ENCODE assay signal across 27 mouse cellular contexts in the genomic region with DNA sequence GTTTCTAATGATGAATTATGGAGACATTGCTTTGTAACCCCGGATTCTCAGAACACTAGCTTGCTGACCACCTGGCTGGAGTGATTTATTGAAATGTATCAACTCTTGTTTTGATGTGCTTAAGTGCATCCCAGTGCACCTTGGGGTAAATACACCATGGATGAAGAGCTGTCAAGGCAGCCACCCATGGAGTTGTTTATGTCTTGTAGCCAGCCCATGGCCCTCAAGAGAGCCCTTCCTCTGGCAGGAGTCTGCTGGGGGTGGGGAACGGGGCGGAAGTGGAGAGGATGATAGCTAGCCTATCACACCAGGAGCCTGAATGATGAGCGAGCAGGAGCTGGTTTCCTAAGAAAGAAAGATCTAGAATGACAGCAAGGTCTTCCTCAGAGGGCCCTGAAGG.
A peak's percentile ranks its signal among the peaks of the same experiment; 100 is the strongest.
DNase-seq lines count a peak whose midpoint lies in the region; ATAC-seq lines count a peak whose summit lies in the region.
"Had no signal": no experiment of that assay in that cellular context is flagged by ENCODE, and none has a peak within 500 bp of the region (broad histone marks: within the 10 kb centered on the region; RNA-seq: fewer than 3 reads in every experiment).

No protein-coding gene starts in this region.

- no peaks in the 10 kb centered on the region for H3K4me1 ChIP-seq in kidney, embryonic 16.5 days (ENCODE audit: insufficient read depth, low read length)
- H3K4me1 ChIP-seq in neural tube, embryonic 12.5 days = no peaks in the 10 kb centered on the region
- peaks cover 5% of the 10 kb centered on the region for H3K4me1 ChIP-seq in neural tube, embryonic 15.5 days
- H3K4me1 ChIP-seq in neural tube, embryonic 13.5 days (replicated peaks) = peaks cover 12% of the 10 kb centered on the region
- H3K4me1 ChIP-seq: embryonic facial prominence, embryonic 12.5 days; embryonic facial prominence, embryonic 15.5 days; heart, embryonic 12.5 days; heart, embryonic 15.5 days; hindbrain, embryonic 10.5 days had no signal

- no peak overlapping the region for H3K9ac ChIP-seq in kidney, embryonic 16.5 days (replicated peaks; ENCODE audit: low read length)
- H3K9ac ChIP-seq in neural tube, embryonic 12.5 days = no peak overlapping the region
- no peak overlapping the region for H3K9ac ChIP-seq in neural tube, embryonic 15.5 days (replicated peaks)
- H3K9ac ChIP-seq in neural tube, embryonic 13.5 days = no peak overlapping the region
- H3K9ac ChIP-seq: embryonic facial prominence, embryonic 12.5 days; embryonic facial prominence, embryonic 15.5 days; forebrain, postnatal 0 days; heart, embryonic 12.5 days; heart, embryonic 15.5 days; hindbrain, embryonic 13.5 days had no signal

- ATAC-seq in kidney, embryonic 16.5 days (ENCODE audit: low FRiP score, low TSS enrichment) = peak; percentile 51; the same call in 1 of the 2 replicates
- ATAC-seq in neural tube, embryonic 12.5 days (ENCODE audit: low FRiP score, low read depth) = 0 out of 2 replicates have a peak, but pooled peaks have one; percentile 31
- ATAC-seq in neural tube, embryonic 15.5 days (ENCODE audit: low FRiP score) = no peak
- ATAC-seq in neural tube, embryonic 13.5 days (ENCODE audit: low read depth) = no peak; the same call in 1 of the 2 replicates
- ATAC-seq: CD4-positive, CD25-positive, alpha-beta regulatory T cell, adult 4 months; forebrain, embryonic 14.5 days; forebrain, postnatal 0 days; hindbrain, embryonic 16.5 days had no signal

- no peak overlapping the region for H3K4me3 ChIP-seq in kidney, embryonic 16.5 days (ENCODE audit: low read length)
- H3K4me3 ChIP-seq in neural tube, embryonic 12.5 days = no peak overlapping the region
- H3K4me3 ChIP-seq in neural tube, embryonic 15.5 days (replicated peaks) = no peak overlapping the region
- H3K4me3 ChIP-seq in neural tube, embryonic 13.5 days = no peak overlapping the region
- H3K4me3 ChIP-seq: embryonic facial prominence, embryonic 12.5 days; embryonic facial prominence, embryonic 15.5 days; gastrocnemius, adult 2 months; heart, embryonic 12.5 days; heart, embryonic 15.5 days; hindbrain, embryonic 10.5 days; hindbrain, embryonic 13.5 days had no signal

- no peaks in the 10 kb centered on the region for H3K36me3 ChIP-seq in kidney, embryonic 16.5 days (ENCODE audit: insufficient read depth, low read length)
- no peaks in the 10 kb centered on the region for H3K36me3 ChIP-seq in neural tube, embryonic 12.5 days
- H3K36me3 ChIP-seq in neural tube, embryonic 15.5 days = no peaks in the 10 kb centered on the region
- no peaks in the 10 kb centered on the region for H3K36me3 ChIP-seq in neural tube, embryonic 13.5 days
- H3K36me3 ChIP-seq: embryonic facial prominence, embryonic 12.5 days; embryonic facial prominence, embryonic 15.5 days; heart, embryonic 12.5 days; heart, embryonic 15.5 days; hindbrain, embryonic 10.5 days; hindbrain, embryonic 13.5 days had no signal

- no peaks in the 10 kb centered on the region for H3K27me3 ChIP-seq in kidney, embryonic 16.5 days (ENCODE audit: insufficient read depth, low read length)
- no peaks in the 10 kb centered on the region for H3K27me3 ChIP-seq in neural tube, embryonic 12.5 days (replicated peaks)
- H3K27me3 ChIP-seq in neural tube, embryonic 15.5 days (replicated peaks) = no peaks in the 10 kb centered on the region
- no peaks in the 10 kb centered on the region for H3K27me3 ChIP-seq in neural tube, embryonic 13.5 days
- H3K27me3 ChIP-seq: embryonic facial prominence, embryonic 12.5 days; embryonic facial prominence, embryonic 15.5 days; heart, embryonic 12.5 days; heart, embryonic 15.5 days; hindbrain, embryonic 13.5 days had no signal

- H3K4me2 ChIP-seq in kidney, embryonic 16.5 days (replicated peaks; ENCODE audit: low read depth, low read length) = no peak overlapping the region
- no peak overlapping the region for H3K4me2 ChIP-seq in neural tube, embryonic 12.5 days (replicated peaks)
- H3K4me2 ChIP-seq in neural tube, embryonic 15.5 days = no peak overlapping the region
- H3K4me2 ChIP-seq in neural tube, embryonic 13.5 days = no peak overlapping the region
- H3K4me2 ChIP-seq: embryonic facial prominence, embryonic 12.5 days; embryonic facial prominence, embryonic 15.5 days; heart, embryonic 12.5 days; heart, embryonic 15.5 days; hindbrain, embryonic 13.5 days had no signal

- no peaks in the 10 kb centered on the region for H3K9me3 ChIP-seq in kidney, embryonic 16.5 days (ENCODE audit: low read length)
- H3K9me3 ChIP-seq in neural tube, embryonic 12.5 days = no peaks in the 10 kb centered on the region
- no peaks in the 10 kb centered on the region for H3K9me3 ChIP-seq in neural tube, embryonic 15.5 days (replicated peaks)
- no peaks in the 10 kb centered on the region for H3K9me3 ChIP-seq in neural tube, embryonic 13.5 days
- H3K9me3 ChIP-seq: embryonic facial prominence, embryonic 12.5 days; embryonic facial prominence, embryonic 15.5 days; heart, embryonic 12.5 days; heart, embryonic 15.5 days; hindbrain, embryonic 10.5 days; hindbrain, embryonic 13.5 days had no signal

- H3K27ac ChIP-seq in kidney, embryonic 16.5 days (ENCODE audit: low read length) = no peak overlapping the region
- H3K27ac ChIP-seq in neural tube, embryonic 12.5 days = no peak overlapping the region
- H3K27ac ChIP-seq in neural tube, embryonic 15.5 days (replicated peaks) = no peak overlapping the region
- peak overlapping the region; percentile 29; the same call in 1 of the 2 replicates for H3K27ac ChIP-seq in neural tube, embryonic 13.5 days (replicated peaks)
- H3K27ac ChIP-seq: embryonic facial prominence, embryonic 12.5 days; embryonic facial prominence, embryonic 15.5 days; gastrocnemius, adult 2 months; heart, embryonic 15.5 days; hindbrain, embryonic 10.5 days; hindbrain, embryonic 13.5 days had no signal

- WGBS in kidney, embryonic 16.5 days = 38% methylated on average over 4 of the region's 4 CpGs
- 44% methylated on average over 4 of the region's 4 CpGs for WGBS in neural tube, embryonic 12.5 days
- 26% methylated on average over 4 of the region's 4 CpGs for WGBS in neural tube, embryonic 15.5 days
- WGBS in neural tube, embryonic 13.5 days = 32% methylated on average over 4 of the region's 4 CpGs

- DNase-seq in kidney, adult 9 months = no peak
- DNase-seq in urinary bladder, adult 2 months (ENCODE audit: low spot score) = no peak
- DNase-seq: adrenal gland, adult 2 months; adrenal gland, postnatal 25 days; cerebellum, adult 11-12 months; cerebellum, adult 8-10 months; cerebellum, postnatal 10 days; cerebellum, postnatal 36 days; forebrain, postnatal 0 days; gastrocnemius, adult 2 months; gastrocnemius, postnatal 14 days; heart, adult 18-20 months; heart, postnatal 10 days; heart, postnatal 36 days had no signal

Comparison
In these comparisons a context has a peak if more than half of its experiments do, and no peak if none do; other contexts are left out.
1. ATAC-seq: peak in kidney, embryonic 16.5 days (single experiment) and neural tube, embryonic 12.5 days (single experiment); none in neural tube, embryonic 15.5 days (single experiment) and neural tube, embryonic 13.5 days (single experiment).